Mouse (Mus musculus) erythroblast, embryonic 14.5 days (primary cell): ENCODE measurements around the gene Ceacam9. TPM values are rescaled to one million over a fixed set of nuclear protein-coding genes. Genes with fewer than 3 reads are reported as not detected.

Source experiments
- H3K27me3 ChIP-seq: 2 replicates; pipeline ENCODE4 v1.6.1; 2012; ENCODE audit warnings: inconsistent platforms; ENCODE audit not compliant: control insufficient read depth
- H3K36me3 ChIP-seq: 2 replicates; pipeline ENCODE4 v1.6.1; 2012; ENCODE audit warnings: mild to moderate bottlenecking, inconsistent platforms; ENCODE audit not compliant: control insufficient read depth
- H3K4me1 ChIP-seq: 2 replicates; pipeline ENCODE4 v1.6.1; 2012; ENCODE audit warnings: inconsistent platforms; ENCODE audit not compliant: control insufficient read depth
- H3K4me3 ChIP-seq: replicated peaks from 2 replicates; pipeline ENCODE3; 2012; ENCODE audit warnings: moderate library complexity, mild to moderate bottlenecking, inconsistent platforms
- H3K9me3 ChIP-seq: 2 replicates; pipeline ENCODE4 v1.6.1; 2012; ENCODE audit warnings: low read length, inconsistent platforms, mixed read lengths; ENCODE audit not compliant: control insufficient read depth
- GATA1 ChIP-seq: IDR thresholded peaks from 2 replicates; pipeline ENCODE4 v1.6.1; 2012; ENCODE audit warnings: low read length, inconsistent platforms, mixed read lengths
- TAL1 ChIP-seq: IDR thresholded peaks from 3 replicates; pipeline ENCODE4 v1.6.1; 2012; ENCODE audit warnings: low read length, inconsistent platforms, mixed read lengths
- polyA plus RNA-seq: library from polyadenylated mRNA; stranded (reverse); fragments of >175 nt; gene quantifications from 2 replicates; pipeline ENCODE4 v1.2.3, GENCODE M21; 2012

Ceacam9 gene
- polyA plus RNA-seq, 1 experiment, result not detected

GRCm38 (mm10) chr7:16760292-16760691, 38.6 kb downstream of the Ceacam9 start:
- Histone ChIP-seq H3K9me3 (peaks cover 3% of the 10 kb centered on the region; the same call in 1 of the 2 replicates), H3K4me3 (no peak overlapping the region), H3K4me1 (peaks cover 6% of the 10 kb centered on the region), H3K27me3 (peaks cover 23% of the 10 kb centered on the region), H3K36me3 (no peaks in the 10 kb centered on the region)
- TF ChIP-seq TAL1 (no peak), GATA1 (no peak)

GRCm38 (mm10) chr7:16761005-16761481, 39.3 kb downstream of the Ceacam9 start:
- no peaks in the 10 kb centered on the region; the same call in none of the 2 replicates for H3K4me1 ChIP-seq
- peaks cover 19% of the 10 kb centered on the region for H3K27me3 ChIP-seq
- peaks cover 3% of the 10 kb centered on the region; the same call in 1 of the 2 replicates for H3K9me3 ChIP-seq
- no peak overlapping the region for H3K4me3 ChIP-seq
- TF ChIP-seq GATA1 (no peak), TAL1 (no peak)
- no peaks in the 10 kb centered on the region for H3K36me3 ChIP-seq

- H3K4me1 ChIP-seq, result no peaks in the 10 kb centered on the region; the same call in none of the 2 replicates
- H3K9me3 ChIP-seq, result peaks cover 3% of the 10 kb centered on the region; the same call in 1 of the 2 replicates
- peaks cover 19% of the 10 kb centered on the region for H3K27me3 ChIP-seq
- no peak overlapping the region for H3K4me3 ChIP-seq
- H3K36me3 ChIP-seq, result no peaks in the 10 kb centered on the region
- TF ChIP-seq GATA1 (no peak), TAL1 (no peak)
Observed at GRCm38 (mm10) chr7:16761630-16762029, 39.9 kb downstream of the Ceacam9 start.

GRCm38 (mm10) chr7:16763463-16764218, 41.9 kb downstream of the Ceacam9 start:
- H3K4me3 ChIP-seq, result no peak overlapping the region
- no peaks in the 10 kb centered on the region for H3K9me3 ChIP-seq
- no peaks in the 10 kb centered on the region for H3K36me3 ChIP-seq
- H3K27me3 ChIP-seq, result peaks cover 15% of the 10 kb centered on the region
- TF ChIP-seq GATA1, result no peak
- TF ChIP-seq TAL1, result no peak
- no peaks in the 10 kb centered on the region; the same call in none of the 2 replicates for H3K4me1 ChIP-seq

- Histone ChIP-seq H3K27me3 (peaks cover 8% of the 10 kb centered on the region), H3K4me3 (no peak overlapping the region), H3K4me1 (no peaks in the 10 kb centered on the region), H3K36me3 (no peaks in the 10 kb centered on the region), H3K9me3 (peaks cover 6% of the 10 kb centered on the region)
- TF ChIP-seq GATA1 (no peak), TAL1 (no peak)
Observed at GRCm38 (mm10) chr7:16766443-16766842, 44.7 kb downstream of the Ceacam9 start.

Other genes with a start within 250 kb of the Ceacam9 start
- not detected in 2 replicates for gene Npas1, start 244.2 kb upstream of the Ceacam9 start, polyA plus RNA-seq
- 0.04 and 0.06 TPM in 2 replicates for gene Arhgap35, start 106.9 kb upstream of the Ceacam9 start, polyA plus RNA-seq
- gene Ceacam15, start 46.2 kb upstream of the Ceacam9 start, polyA plus RNA-seq, result not detected in 2 replicates
- gene Ap2s1, start 16.5 kb downstream of the Ceacam9 start, polyA plus RNA-seq, result 136 and 162 TPM in 2 replicates
- gene Slc1a5, start 59.4 kb downstream of the Ceacam9 start, polyA plus RNA-seq, result 24.9 and 33.8 TPM in 2 replicates
- 11.1 and 11.3 TPM in 2 replicates for gene Strn4, start 94.0 kb downstream of the Ceacam9 start, polyA plus RNA-seq
- gene Fkrp, start 94.8 kb downstream of the Ceacam9 start, polyA plus RNA-seq, result 1.2 and 1.5 TPM in 2 replicates
- gene Prkd2, start 121.0 kb downstream of the Ceacam9 start, polyA plus RNA-seq, result 0.61 and 0.66 TPM in 2 replicates
- 0.02 TPM in 2 replicates for gene Dact3, start 153.4 kb downstream of the Ceacam9 start, polyA plus RNA-seq
- not detected in 2 replicates for gene Gng8, start 169.9 kb downstream of the Ceacam9 start, polyA plus RNA-seq
- 0.01 and 0.04 TPM in 2 replicates for gene Ptgir, start 184.6 kb downstream of the Ceacam9 start, polyA plus RNA-seq
- 185 and 208 TPM in 2 replicates for gene Calm3, start 202.2 kb downstream of the Ceacam9 start, polyA plus RNA-seq
- gene Pnmal2, start 222.8 kb downstream of the Ceacam9 start, polyA plus RNA-seq, result 0.02 TPM in 1 of 2 replicates, not detected in the other
- not detected in 2 replicates for gene Pnmal1, start 237.8 kb downstream of the Ceacam9 start, polyA plus RNA-seq